Mouse (Mus musculus) liver, postnatal 0 days (tissue): ENCODE data around the gene Arpc3.

Source experiments
- CTCF ChIP-seq: sonication (generic); IDR thresholded peaks from 2 replicates; pipeline ENCODE4 v1.5.1; 2016; ENCODE audit warnings: antibody characterized with exemption, low read depth
- EP300 ChIP-seq: IDR thresholded peaks from 2 replicates; pipeline ENCODE4 v1.6.1; 2016; ENCODE audit warnings: antibody characterized with exemption, low read depth, mild to moderate bottlenecking

DNA sequence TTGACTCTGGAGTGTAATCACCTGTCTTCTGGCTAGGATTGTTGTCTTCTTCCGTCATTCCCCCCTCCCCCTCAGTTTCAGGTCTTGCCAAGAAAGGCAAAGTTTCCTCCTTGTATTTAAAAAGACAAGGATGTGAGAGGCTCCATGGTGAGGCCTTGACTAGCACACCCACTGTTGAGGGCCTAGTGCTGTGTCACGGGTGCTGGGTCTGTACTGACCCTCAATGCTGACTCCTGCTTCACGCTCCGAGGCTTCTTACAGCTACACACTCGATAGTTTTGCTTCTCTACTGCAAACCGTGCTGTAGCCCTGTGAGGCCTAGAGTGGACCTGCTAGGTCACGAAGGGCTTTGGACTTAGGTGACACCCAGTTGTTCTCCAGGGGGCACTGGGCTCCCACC is 60.5 kb downstream of the Arpc3 start:
- TF ChIP-seq CTCF = no peak
- no peak for TF ChIP-seq EP300
